Mouse (Mus musculus): ENCODE measurements at regions not wholly inside any gene's neighbourhood (a gene's known extent, or its start where the extent isn't known, plus 50 kb on each side); places are given as distances from the start of the nearest gene placed in this dataset.
"Not testable (repeated sequence)": the region's sequence is repeated elsewhere in the genome, so short reads cannot be mapped to it uniquely, and the experiment has no call there.

- 79% methylated on average over 21 of the region's 21 CpGs for WGBS
- H3K4me3 ChIP-seq (ENCODE audit: control insufficient read depth, insufficient read depth, low read length), result no peak overlapping the region
Measured at GRCm38 (mm10) chr9:115457889-115458710, 147.9 kb upstream of the Stt3b start.

DNA sequence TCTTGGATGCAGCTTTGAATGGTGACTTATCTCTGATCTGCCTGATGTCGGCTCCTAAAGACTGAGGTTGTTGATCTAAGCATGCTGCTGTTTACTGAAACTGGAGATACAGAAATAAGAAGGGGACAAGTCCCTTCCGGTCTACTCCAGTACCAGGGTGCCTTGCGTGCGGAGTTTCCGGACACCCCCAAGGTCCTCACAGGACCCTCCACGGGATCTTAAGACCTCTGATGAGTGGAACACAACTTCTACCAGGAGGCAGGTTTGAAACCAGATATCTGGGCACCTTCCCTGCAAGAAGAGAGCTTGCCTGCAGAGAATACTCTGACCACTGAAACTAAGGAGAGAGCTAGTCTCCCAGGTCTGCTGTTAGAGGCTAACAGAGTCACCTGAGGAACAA is 148.9 kb upstream of the Stt3b start:
- H3K36me3 ChIP-seq (ENCODE audit: control insufficient read depth, insufficient read depth, low read length); H3K4me3 ChIP-seq (ENCODE audit: control insufficient read depth, insufficient read depth, low read length); DNase-seq; H3K27ac ChIP-seq (ENCODE audit: control insufficient read depth, insufficient read depth, low read length); H3K4me1 ChIP-seq (replicated peaks; ENCODE audit: control insufficient read depth, insufficient read depth, low read length); H3K27me3 ChIP-seq (ENCODE audit: control insufficient read depth, insufficient read depth, low read length): not testable (repeated sequence)
- WGBS, result 99% methylated on average over 6 of the region's 6 CpGs

More at GRCm38 (mm10) chr9:115457889-115458710, 147.9 kb upstream of the Stt3b start:
- Histone ChIP-seq H3K27ac (ENCODE audit: control insufficient read depth, insufficient read depth, low read length) (no peak overlapping the region), H3K36me3 (ENCODE audit: control insufficient read depth, insufficient read depth, low read length) (no peaks in the 10 kb centered on the region), H3K27me3 (ENCODE audit: control insufficient read depth, insufficient read depth, low read length) (no peaks in the 10 kb centered on the region), H3K4me1 (replicated peaks; ENCODE audit: control insufficient read depth, insufficient read depth, low read length) (no peaks in the 10 kb centered on the region)
- DNase-seq, result no peak
- TF ChIP-seq POLR2A (IDR thresholded peaks at IDR 0.05; ENCODE audit: control insufficient read depth, extremely low read depth, insufficient read depth, low read length, poor library complexity), result no peak
- no peak for TF ChIP-seq CTCF (IDR thresholded peaks at IDR 0.05; ENCODE audit: borderline replicate concordance, control insufficient read depth, extremely low read depth, insufficient read depth, low read length, poor library complexity)

GRCm38 (mm10) chr9:115465326-115465725 is 155.1 kb upstream of the Stt3b start:
- H3K4me3 ChIP-seq (ENCODE audit: control insufficient read depth, insufficient read depth, low read length), result no peak overlapping the region
- no peak for TF ChIP-seq CTCF (IDR thresholded peaks at IDR 0.05; ENCODE audit: borderline replicate concordance, control insufficient read depth, extremely low read depth, insufficient read depth, low read length, poor library complexity)
- no peak for TF ChIP-seq POLR2A (IDR thresholded peaks at IDR 0.05; ENCODE audit: control insufficient read depth, extremely low read depth, insufficient read depth, low read length, poor library complexity)
- no peak for DNase-seq
- H3K36me3 ChIP-seq (ENCODE audit: control insufficient read depth, insufficient read depth, low read length), result no peaks in the 10 kb centered on the region
- H3K27ac ChIP-seq (ENCODE audit: control insufficient read depth, insufficient read depth, low read length), result no peak overlapping the region
- 96% methylated on average over 10 of the region's 10 CpGs for WGBS
- H3K27me3 ChIP-seq (ENCODE audit: control insufficient read depth, insufficient read depth, low read length), result no peaks in the 10 kb centered on the region
- H3K4me1 ChIP-seq (replicated peaks; ENCODE audit: control insufficient read depth, insufficient read depth, low read length), result peaks cover 15% of the 10 kb centered on the region

DNA sequence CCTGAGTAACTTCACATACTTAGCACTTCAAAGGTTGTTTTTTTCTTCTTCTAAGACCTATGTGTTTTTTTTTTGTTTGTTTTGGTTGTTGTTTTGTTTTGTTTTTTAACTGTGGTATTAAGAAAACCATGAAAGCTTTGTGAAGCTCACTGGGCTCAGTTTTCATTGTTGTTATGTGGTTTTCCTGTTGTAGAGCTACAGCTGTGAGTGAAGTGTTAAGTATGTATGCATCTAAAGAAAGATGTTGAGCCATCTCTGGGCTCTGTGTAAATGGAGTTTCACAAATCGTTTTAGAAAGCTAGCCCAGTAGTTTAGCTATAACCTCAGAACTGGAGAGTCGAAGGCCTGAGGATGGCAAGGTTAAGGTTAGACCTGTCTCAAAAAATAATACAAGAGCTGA is 158.4 kb upstream of the Stt3b start:
- TF ChIP-seq POLR2A (IDR thresholded peaks at IDR 0.05; ENCODE audit: control insufficient read depth, extremely low read depth, insufficient read depth, low read length, poor library complexity) (no peak), CTCF (IDR thresholded peaks at IDR 0.05; ENCODE audit: borderline replicate concordance, control insufficient read depth, extremely low read depth, insufficient read depth, low read length, poor library complexity) (no peak)
- H3K4me3 ChIP-seq (ENCODE audit: control insufficient read depth, insufficient read depth, low read length), result no peak overlapping the region
- DNase-seq, result no peak
- peaks cover 28% of the 10 kb centered on the region for H3K4me1 ChIP-seq (replicated peaks; ENCODE audit: control insufficient read depth, insufficient read depth, low read length)
- whole genome bisulfite sequencing, result 39% methylated on average over 2 of the region's 2 CpGs
- no peaks in the 10 kb centered on the region for H3K27me3 ChIP-seq (ENCODE audit: control insufficient read depth, insufficient read depth, low read length)
- H3K36me3 ChIP-seq (ENCODE audit: control insufficient read depth, insufficient read depth, low read length), result no peaks in the 10 kb centered on the region
- H3K27ac ChIP-seq (ENCODE audit: control insufficient read depth, insufficient read depth, low read length), result peak overlapping the region; percentile 75

DNA sequence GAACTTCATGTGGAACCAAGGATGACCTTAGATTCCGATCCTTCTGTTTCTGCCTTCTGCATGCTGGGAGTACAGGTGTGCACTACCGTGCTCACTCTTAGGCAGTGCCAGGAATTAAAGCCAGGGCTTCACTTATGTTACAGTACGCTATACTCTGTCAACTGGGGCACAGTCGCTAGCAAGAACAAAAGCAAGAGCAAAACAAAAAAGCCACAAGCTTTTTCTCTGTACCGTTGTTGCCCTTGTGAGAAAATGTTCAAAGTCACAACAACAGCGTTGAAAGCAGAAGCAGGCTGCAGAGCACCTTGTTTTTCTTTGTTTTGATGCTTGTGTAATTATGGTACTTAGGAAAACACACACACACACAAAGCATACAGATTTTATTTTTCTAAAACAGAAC is 161.4 kb upstream of the Stt3b start:
- Histone ChIP-seq H3K4me1 (replicated peaks; ENCODE audit: control insufficient read depth, insufficient read depth, low read length) (peaks cover 36% of the 10 kb centered on the region), H3K27me3 (ENCODE audit: control insufficient read depth, insufficient read depth, low read length) (no peaks in the 10 kb centered on the region), H3K27ac (ENCODE audit: control insufficient read depth, insufficient read depth, low read length) (peak overlapping the region; percentile 63), H3K36me3 (ENCODE audit: control insufficient read depth, insufficient read depth, low read length) (no peaks in the 10 kb centered on the region), H3K4me3 (ENCODE audit: control insufficient read depth, insufficient read depth, low read length) (no peak overlapping the region)
- TF ChIP-seq CTCF (IDR thresholded peaks at IDR 0.05; ENCODE audit: borderline replicate concordance, control insufficient read depth, extremely low read depth, insufficient read depth, low read length, poor library complexity) (no peak), POLR2A (IDR thresholded peaks at IDR 0.05; ENCODE audit: control insufficient read depth, extremely low read depth, insufficient read depth, low read length, poor library complexity) (no peak)
- 20% methylated on average over 6 of the region's 6 CpGs for WGBS
- peak; percentile 38 for DNase-seq

GRCm38 (mm10) chr9:115473037-115473436 is 162.8 kb upstream of the Stt3b start:
- no peak for DNase-seq
- no peaks in the 10 kb centered on the region for H3K36me3 ChIP-seq (ENCODE audit: control insufficient read depth, insufficient read depth, low read length)
- TF ChIP-seq CTCF (IDR thresholded peaks at IDR 0.05; ENCODE audit: borderline replicate concordance, control insufficient read depth, extremely low read depth, insufficient read depth, low read length, poor library complexity) (no peak), POLR2A (IDR thresholded peaks at IDR 0.05; ENCODE audit: control insufficient read depth, extremely low read depth, insufficient read depth, low read length, poor library complexity) (no peak)
- no peaks in the 10 kb centered on the region for H3K27me3 ChIP-seq (ENCODE audit: control insufficient read depth, insufficient read depth, low read length)
- no peak overlapping the region for H3K27ac ChIP-seq (ENCODE audit: control insufficient read depth, insufficient read depth, low read length)
- WGBS, result 98% methylated on average over 3 of the region's 3 CpGs
- H3K4me1 ChIP-seq (replicated peaks; ENCODE audit: control insufficient read depth, insufficient read depth, low read length), result peaks cover 32% of the 10 kb centered on the region
- no peak overlapping the region for H3K4me3 ChIP-seq (ENCODE audit: control insufficient read depth, insufficient read depth, low read length)

GRCm38 (mm10) chr9:115473847-115474246 is 163.6 kb upstream of the Stt3b start:
- H3K4me3 ChIP-seq (ENCODE audit: control insufficient read depth, insufficient read depth, low read length), result no peak overlapping the region

More at GRCm38 (mm10) chr9:115473847-115474246, 163.6 kb upstream of the Stt3b start:
- H3K36me3 ChIP-seq (ENCODE audit: control insufficient read depth, insufficient read depth, low read length), result no peaks in the 10 kb centered on the region
- no peaks in the 10 kb centered on the region for H3K27me3 ChIP-seq (ENCODE audit: control insufficient read depth, insufficient read depth, low read length)
- no peak for TF ChIP-seq POLR2A (IDR thresholded peaks at IDR 0.05; ENCODE audit: control insufficient read depth, extremely low read depth, insufficient read depth, low read length, poor library complexity)
- TF ChIP-seq CTCF (IDR thresholded peaks at IDR 0.05; ENCODE audit: borderline replicate concordance, control insufficient read depth, extremely low read depth, insufficient read depth, low read length, poor library complexity), result no peak
- peaks cover 33% of the 10 kb centered on the region for H3K4me1 ChIP-seq (replicated peaks; ENCODE audit: control insufficient read depth, insufficient read depth, low read length)
- WGBS, result 62% methylated on average over 5 of the region's 5 CpGs
- H3K27ac ChIP-seq (ENCODE audit: control insufficient read depth, insufficient read depth, low read length), result no peak overlapping the region
- no peak for DNase-seq
